Mouse (Mus musculus) layer of hippocampus, postnatal 25 days (tissue): Measurements from ENCODE around the gene Il1rl2. TPM values are rescaled to one million over a fixed set of nuclear protein-coding genes. Genes with fewer than 3 reads are reported as not detected.

Experiments used
- DNase-seq, 2 experiments: peaks; one replicate each; pipeline ENCODE4 v3.0.0; 2022; ENCODE audit warnings: mixed read lengths in 2 of 2, low spot score in 1 of 2; ENCODE audit errors: extremely low spot score in 1 of 2
- total RNA-seq, 2 experiments: library from RNA; stranded (reverse); gene quantifications; 2 replicates each; pipeline ENCODE4 v1.2.3; 2021

Il1rl2 gene
- total RNA-seq, 2 experiments from 2014 or later = 0.28 to 0.42 TPM

DNA sequence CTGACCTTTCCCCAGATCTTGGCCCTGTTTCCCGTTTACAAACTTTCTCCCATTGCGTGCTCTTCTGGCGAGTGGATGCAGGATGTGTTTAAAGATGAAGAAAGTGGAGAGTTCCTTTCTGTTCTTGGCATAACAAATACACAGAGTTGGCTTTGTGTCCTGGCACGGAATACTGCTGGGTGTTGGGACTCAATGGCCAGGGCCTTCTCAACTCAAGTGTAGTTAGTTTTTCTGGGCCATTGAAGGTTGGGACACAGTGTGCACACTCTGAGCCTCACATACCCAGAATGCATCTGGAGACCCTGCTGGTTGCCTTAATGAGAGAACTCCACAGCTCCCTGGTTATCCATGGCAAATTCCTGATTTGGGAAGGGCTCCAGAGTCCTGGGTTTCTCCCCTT is 50.7 kb downstream of the Il1rl2 start:
- no peak for DNase-seq

DNA sequence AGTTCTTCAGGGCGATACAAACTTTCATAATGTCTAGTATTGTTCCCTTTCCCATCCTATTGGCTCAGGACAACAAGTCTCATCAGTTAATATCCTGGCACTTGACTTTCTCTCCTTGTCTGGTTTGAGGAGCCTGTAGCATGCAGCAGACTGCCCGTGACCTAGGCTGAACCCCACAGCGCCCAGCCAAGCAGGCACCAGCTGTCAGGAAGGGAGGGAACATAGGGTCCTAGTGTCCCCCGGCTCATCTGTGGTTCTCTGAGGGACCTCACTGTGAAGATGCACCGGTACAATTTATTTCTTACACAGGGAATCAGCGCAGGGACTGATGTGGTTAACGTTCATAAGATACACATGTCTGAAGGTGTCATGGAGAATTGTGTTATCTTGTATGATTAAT is 52.3 kb downstream of the Il1rl2 start:
- no peak for DNase-seq

DNA sequence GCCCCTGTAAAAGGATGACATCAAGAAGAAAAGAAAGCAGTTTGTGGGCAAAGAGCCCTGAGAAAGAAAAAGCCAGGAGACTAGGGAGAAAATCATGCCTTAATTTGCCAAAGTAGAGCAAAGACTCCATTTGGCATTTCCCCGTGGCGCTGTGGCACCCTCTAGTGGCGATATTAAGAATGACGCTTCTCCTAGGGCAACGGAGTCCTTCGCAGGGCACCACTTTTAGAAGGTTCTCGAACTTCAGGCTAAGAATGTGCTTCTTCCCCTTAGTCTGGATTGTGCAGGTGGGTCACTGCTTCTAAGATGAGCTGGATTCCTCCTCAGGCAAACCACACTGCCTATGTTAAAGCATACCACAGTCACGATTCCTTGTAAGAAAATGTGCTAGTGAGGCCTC is 54.4 kb downstream of the Il1rl2 start:
- DNase-seq = peak; percentile 60 to 86

DNA sequence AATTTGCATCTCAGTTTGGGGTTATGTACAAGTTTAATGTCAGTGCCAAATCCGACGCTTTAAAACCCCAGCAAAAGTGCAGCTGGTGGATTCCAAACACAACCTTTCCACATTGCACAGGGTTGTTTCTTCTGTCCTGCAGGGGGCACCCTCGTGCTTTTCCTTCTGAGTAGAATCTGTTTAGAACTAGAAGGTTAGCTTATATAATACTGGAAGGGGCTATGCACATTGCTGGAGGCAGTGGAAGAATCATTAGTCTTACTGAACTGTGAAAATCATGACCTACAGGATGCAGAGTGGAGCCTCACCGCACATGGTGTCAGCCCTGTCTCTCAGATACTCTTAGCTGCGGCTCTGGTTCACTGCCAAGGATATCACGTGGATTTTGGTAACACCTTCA is 55.7 kb downstream of the Il1rl2 start:
- peak; percentile 48 to 88 for DNase-seq

DNA sequence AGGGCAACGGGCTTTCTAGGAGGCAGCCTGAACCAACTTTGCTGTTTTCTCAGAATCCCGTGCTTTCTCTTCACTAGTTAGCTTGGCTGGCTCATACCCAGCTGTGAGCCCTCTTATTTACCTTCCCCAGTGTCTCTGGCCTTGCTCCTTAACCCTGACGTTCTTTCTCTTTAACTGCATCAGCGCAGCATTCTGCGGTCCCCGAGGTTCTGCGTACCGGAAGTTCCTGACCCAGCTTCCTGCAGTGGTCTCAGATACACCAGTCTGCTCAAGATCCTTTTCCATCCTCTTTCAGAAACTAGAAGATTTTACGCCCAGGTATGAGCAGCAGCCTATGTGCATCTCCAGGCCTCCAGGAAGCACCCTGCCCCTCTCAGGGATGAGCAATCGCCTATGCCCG is 56.6 kb downstream of the Il1rl2 start:
- no peak for DNase-seq

DNA sequence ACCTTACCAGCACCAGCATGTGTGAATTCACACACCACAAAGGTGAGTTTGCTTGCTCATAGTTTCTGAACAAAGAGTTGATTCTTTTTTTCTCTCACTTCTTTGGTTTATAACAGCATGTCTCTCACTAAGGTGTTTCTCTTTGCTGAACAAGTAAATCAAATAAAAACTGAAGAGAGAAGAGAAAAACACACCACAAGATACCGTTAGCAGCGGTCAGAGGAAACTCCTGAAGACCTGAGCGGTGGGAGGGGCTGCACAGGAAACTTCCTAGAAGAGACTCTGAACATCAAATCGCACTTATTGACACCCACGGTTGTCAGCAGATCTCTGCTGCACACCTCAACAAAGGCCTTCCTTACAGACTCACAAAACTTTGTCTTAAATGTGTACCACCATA is 58.4 kb downstream of the Il1rl2 start:
- no peak for DNase-seq

DNA sequence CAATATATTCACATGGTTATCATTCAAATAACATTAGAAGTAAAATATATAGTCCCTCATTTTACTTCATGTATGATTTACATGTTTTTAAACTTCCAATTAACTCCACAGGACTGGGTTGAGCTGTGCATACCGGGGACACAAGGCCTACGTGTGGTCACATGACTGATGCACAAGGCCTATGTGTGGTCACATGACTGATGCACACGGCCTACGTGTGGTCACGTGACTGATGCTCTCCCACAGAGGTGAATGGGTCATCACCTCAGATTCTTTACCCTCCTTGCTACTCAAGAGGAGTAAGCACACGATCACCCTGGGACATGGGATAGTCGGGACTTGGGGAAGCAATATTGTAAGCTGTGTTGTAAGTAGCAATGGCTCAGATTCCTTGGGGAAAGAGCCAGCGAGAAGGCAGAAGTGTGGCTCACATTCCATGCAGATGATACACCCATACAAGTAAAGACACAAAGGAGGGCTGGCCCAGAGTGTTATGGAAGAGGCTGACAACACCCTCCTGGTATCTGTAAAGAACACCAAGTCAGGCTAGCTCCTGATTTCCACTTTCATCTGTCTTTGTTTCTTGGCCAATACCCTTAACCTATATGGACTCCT is 60.6 kb downstream of the Il1rl2 start:
- DNase-seq = no peak

DNA sequence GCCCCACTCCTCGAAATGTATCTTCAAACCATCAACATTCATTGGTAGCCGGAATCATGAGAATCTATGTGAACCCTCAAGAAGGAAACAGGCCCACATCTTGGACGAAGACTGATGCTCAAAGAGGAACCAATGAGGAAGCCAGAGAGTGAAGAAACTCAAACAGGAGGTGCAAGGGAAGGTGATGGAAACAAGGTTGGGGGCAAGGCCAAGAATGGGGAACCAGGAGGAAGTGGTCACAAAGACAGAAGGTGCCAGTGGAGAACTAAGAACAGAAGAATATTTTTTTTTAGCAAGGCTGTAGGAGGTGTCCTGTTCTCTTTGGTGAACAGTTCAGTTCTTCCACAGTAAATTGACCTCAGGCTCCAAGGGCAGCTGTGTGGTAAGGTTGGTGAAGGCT is 67.0 kb downstream of the Il1rl2 start:
- DNase-seq = no peak

DNA sequence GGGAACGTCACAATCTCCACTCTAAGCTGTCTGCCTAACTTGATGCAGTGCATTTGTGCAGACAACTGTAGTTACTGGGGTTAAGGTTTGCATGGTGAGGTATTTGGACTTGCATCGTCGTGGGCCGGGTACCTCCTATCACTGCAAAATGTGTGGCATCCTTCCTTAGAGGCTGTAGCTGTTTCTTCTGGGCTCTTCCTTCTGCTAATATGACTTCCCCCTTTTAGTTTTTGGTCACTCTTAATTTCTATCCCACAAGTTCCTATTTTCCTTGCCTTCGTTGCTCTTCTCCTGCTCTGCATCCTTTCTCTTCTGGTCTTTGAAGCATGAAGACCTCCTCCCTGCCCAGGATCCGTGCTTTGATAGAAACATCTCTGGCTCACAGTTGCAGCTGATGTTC is 68.1 kb downstream of the Il1rl2 start:
- no peak for DNase-seq

DNA sequence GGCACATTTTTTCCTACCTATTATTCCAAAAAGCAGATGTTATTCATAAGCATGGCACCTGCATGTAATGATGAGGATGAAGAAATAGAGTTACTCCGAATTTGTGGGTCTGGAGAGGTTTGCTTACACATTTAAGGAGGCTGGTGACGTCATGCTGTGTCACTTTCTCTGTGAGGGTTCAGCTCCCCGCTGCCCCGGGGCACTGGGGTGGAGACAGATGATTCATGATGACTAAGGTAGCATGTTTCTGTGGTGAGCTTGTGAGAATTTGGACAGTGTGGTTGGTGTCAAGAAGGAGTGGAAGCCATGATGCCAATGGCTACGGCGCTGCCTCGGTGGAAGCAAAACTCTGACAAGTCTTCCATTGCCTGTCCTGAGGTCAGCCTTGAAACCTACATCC is 68.8 kb downstream of the Il1rl2 start:
- DNase-seq = no peak

DNA sequence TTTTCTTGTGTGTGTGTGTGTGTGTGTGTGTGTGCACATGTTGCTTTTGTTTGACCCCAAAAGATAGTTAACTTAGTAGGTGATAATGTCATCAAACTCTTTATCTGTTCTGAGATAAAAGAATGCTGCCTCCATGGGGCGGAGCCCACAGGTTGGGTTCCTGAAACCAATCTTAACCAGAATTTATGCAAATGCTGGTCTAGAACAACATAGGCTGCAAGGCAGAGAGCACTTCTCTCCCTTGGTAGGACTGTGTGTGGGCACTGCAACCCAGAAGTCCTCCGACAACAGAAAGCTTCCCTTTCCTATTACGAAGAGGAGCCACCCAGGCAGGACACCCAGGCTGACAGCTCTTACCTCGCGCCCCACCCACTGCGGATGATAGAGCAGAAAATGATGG is 75.2 kb downstream of the Il1rl2 start:
- no peak for DNase-seq

DNA sequence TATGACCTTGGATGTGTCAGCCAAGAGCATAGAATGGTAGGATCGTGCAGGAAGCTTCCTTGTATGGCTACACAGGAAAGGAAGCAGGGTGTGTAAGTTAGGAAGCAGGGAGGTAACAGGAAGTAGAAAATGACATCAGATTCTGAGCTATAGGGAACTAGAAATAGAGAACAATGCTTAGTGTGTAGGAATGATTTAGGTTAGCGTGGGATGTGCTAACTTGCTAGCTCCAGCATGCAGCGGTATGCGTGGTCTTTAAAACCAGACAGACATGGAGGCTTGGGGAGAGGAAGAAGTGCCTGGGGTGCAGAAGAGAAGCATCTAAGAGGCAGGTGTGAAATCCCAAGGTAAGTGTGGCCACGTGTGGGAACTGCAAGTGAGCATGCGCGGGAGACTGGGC is 80.3 kb downstream of the Il1rl2 start:
- DNase-seq = peak in 1 of 2 experiments; percentile 5

DNA sequence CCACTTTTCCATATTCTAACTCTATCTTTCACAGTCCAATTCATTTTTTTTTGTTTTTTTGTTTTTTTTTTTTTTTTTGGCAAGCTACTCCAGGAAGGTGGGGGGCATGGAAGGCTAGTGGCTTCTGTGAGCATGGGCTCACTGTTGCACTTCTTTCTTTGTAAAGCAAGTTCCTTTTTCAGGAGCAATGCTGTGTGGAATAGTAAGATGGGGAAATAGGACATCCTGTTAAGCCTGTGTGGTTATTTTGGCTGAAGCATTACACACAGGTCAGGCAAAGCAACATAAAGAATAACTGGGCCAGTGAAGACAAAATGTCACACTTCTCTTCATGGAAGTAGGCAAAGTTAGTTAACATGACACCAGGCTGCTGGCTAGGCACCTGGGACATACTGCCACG is 85.5 kb downstream of the Il1rl2 start:
- no peak for DNase-seq

DNA sequence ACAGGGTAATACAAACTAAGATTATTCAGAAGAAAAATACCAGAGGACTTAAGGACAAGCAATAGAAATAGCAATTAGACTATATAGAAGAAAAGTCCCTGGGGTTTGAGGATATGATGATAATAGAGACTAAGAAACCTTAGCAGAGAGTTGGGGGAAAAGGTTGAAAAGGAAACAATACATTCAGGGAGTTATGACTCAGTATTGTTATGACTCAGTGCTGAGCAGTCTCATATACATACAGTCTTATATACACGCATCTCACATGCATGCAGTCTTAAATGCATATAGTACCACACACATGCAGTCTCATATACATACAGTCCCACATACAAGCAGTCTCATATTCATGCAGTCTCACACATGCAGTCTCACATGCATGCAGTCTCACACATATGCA is 88.6 kb downstream of the Il1rl2 start:
- no peak for DNase-seq

DNA sequence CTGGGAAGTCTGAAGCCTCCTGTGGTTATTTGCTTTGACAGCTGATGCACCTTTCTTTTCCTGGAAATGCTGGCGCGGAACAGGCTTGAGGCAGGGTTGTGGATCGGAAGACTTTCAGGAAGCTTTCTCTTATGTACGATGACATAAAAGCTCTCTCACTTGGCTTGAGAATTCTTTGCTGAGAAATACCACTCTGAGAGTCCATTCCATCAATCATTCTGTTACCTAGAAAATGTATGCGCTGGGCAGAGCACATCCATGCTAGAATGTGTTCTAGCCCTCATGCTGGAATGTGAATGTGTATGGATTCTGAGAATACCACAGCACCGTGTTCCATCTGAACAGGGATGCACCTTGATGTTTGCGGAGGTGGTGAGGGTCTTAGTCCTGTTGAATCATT is 89.9 kb downstream of the Il1rl2 start:
- DNase-seq = no peak

DNA sequence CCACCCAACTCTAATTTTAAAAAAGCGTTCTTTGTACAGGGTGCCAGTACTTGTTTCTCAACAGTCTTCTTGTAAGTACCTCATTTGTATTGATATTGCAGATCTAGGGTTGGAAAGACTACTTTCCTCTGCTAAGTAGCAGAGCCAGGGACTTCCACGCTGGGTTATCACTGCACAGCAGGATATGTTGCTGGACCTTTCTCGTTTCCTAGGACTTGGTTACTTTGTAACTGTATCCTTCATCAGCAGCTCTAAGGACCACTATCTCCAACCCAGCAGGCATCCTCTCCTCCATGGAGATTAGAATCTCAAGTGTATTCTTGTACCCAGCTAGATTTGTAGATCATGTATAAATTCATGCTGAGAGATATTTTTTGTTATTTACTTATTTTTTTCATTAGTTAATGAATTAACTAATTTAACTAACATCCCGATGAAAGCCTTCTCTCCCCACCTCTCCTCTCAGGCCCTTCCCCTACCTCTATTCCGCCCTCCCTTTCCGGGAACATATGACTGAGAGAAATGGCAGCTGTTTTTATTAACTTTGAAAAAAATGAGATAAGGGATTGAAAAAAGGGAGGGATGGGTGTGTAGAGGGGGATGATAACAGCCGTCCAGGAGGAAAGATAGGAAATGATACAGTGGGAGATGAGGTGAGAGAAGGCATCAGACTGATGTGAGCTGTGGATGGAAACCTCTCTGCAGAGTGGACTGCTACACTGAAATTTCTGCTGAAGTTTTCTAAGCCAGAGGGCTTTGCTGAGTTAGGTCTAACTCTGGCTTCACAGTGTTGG is 90.7 kb downstream of the Il1rl2 start:
- no peak for DNase-seq

DNA sequence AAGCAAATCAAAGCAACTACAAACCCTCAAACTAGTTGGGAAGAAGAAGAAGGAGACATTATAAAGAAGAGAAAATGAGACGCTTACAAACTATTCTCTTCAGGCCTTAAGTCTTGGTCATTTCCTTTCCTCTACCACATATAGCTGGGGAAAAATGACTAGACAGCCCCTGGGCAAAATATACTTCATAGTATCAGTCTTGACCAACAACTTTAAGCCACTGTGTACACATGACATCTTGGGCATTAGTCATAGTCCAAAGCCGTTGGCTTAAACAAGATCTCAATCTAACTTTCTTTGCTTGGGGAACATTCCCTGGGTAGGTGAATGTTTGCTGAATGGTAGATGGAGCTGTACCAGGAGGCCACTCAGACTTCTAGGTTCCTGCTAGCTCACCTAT is 92.6 kb downstream of the Il1rl2 start:
- DNase-seq = no peak

Other genes with a start within 250 kb of the Il1rl2 start
- gene Il1r1, start 99.5 kb upstream of the Il1rl2 start, total RNA-seq = 1 to 10 TPM; 7.3 to 7.6 TPM
- under 1 TPM; 0.34 to 0.42 TPM for gene Il1rl1, start 105.0 kb downstream of the Il1rl2 start, total RNA-seq
- gene Il18r1, start 140.9 kb downstream of the Il1rl2 start, total RNA-seq = not detected
- gene Il18rap, start 190.8 kb downstream of the Il1rl2 start, total RNA-seq = under 1 TPM in 1 of 2 experiments, not detected in 1; 0.05 TPM